Mouse (Mus musculus): Measurements from ENCODE around the gene Tusc2.

DNA sequence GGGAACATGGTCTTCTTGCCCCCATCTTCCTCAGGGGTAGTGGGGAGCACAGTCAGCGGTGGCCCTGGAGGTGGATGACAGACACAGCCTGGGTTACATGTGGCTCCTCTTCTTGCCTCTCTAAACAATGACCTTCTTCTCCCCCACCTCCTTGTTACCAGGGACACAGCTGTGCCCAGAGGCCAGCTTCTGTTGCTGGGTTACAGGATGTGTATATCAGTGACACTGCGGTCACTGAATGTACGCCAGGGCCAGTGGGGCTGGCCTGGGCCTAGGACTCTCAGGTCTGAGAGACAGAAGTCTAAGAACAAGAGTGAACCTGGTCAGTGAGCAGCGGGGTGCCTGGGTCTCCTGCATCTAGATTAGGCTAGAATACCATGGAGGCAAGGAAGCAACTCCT, 52.0 kb downstream of the Tusc2 start:
- no peak for TF ChIP-seq CHD1 (IDR thresholded peaks at IDR 0.05; ENCODE audit: low read depth, low read length)
- TF ChIP-seq CTCF (IDR thresholded peaks at IDR 0.05 in 2 of 3, conservative IDR thresholded peaks at IDR 0.05 in 1 of 3; ENCODE audit: control insufficient read depth in 1 of 3, insufficient read depth in 1 of 3, low read depth in 2 of 3, low read length in 3 of 3, poor library complexity in 1 of 3, severe bottlenecking in 1 of 3): no peak
- no peak for TF ChIP-seq USF2 (IDR thresholded peaks at IDR 0.05; ENCODE audit: borderline replicate concordance in 1 of 2, insufficient read depth in 1 of 2, low read depth in 1 of 2, low read length in 2 of 2)
- no peak for TF ChIP-seq POLR2A (IDR thresholded peaks at IDR 0.05; ENCODE audit: control insufficient read depth in 1 of 2, insufficient read depth in 1 of 2, low read depth in 1 of 2, low read length in 2 of 2, poor library complexity in 1 of 2)
- TF ChIP-seq RCOR1 (IDR thresholded peaks at IDR 0.05; ENCODE audit: low read depth, low read length): no peak
- no peak for TF ChIP-seq E2F4 (IDR thresholded peaks at IDR 0.05; ENCODE audit: borderline replicate concordance, low read depth, low read length)
- TF ChIP-seq ETS1 (IDR thresholded peaks at IDR 0.05; ENCODE audit: low read depth, low read length): no peak
- TF ChIP-seq GATA1 (IDR thresholded peaks at IDR 0.05; ENCODE audit: low read depth, low read length): no peak
- TF ChIP-seq CHD2 (IDR thresholded peaks at IDR 0.05; ENCODE audit: low read length): no peak

Data from MEL (cell line).